Mouse (Mus musculus): ENCODE results near the gene Slc6a20a. TPM values are rescaled to one million over a fixed set of nuclear protein-coding genes. Genes with fewer than 3 reads are reported as not detected.
"Not testable (repeated sequence)": the region's sequence is repeated elsewhere in the genome, so short reads cannot be mapped to it uniquely, and the experiment has no call there.

Gene Slc6a20a
- polyA plus RNA-seq, 1 experiment from 2014 or later = 0.13 TPM

GRCm38 (mm10) chr9:123695634-123696302 is 17.1 kb upstream of the Slc6a20a start:
- WGBS = 82% methylated on average over 3 of the region's 3 CpGs
- no peak for ATAC-seq (replicated peaks; ENCODE audit: insufficient number of reproducible peaks, low FRiP score, low TSS enrichment, low read depth)

GRCm38 (mm10) chr9:123688227-123688626 is 9.5 kb upstream of the Slc6a20a start:
- H3K9me3 ChIP-seq (replicated peaks; ENCODE audit: control insufficient read depth, low read length) = no peaks in the 10 kb centered on the region
- no peak overlapping the region for H3K4me3 ChIP-seq (ENCODE audit: low read depth, low read length)
- H3K27ac ChIP-seq (replicated peaks; ENCODE audit: low read depth, low read length) = no peak overlapping the region
- 57% methylated on average over 1 of the region's 1 CpGs for WGBS
- no peak for ATAC-seq (replicated peaks; ENCODE audit: insufficient number of reproducible peaks, low FRiP score, low TSS enrichment, low read depth)
- H3K4me1 ChIP-seq (ENCODE audit: control insufficient read depth, insufficient read depth, low read length) = no peaks in the 10 kb centered on the region
- DNase-seq (ENCODE audit: low spot score) = no peak
- H3K4me2 ChIP-seq (ENCODE audit: low read depth, low read length) = no peak overlapping the region
- no peak overlapping the region for H3K9ac ChIP-seq (replicated peaks; ENCODE audit: low read length)
- no peaks in the 10 kb centered on the region for H3K27me3 ChIP-seq (ENCODE audit: control insufficient read depth, insufficient read depth, low read length)
- H3K36me3 ChIP-seq (replicated peaks; ENCODE audit: control insufficient read depth, insufficient read depth, low read depth, low read length) = no peaks in the 10 kb centered on the region

More at GRCm38 (mm10) chr9:123695634-123696302, 17.1 kb upstream of the Slc6a20a start:
- H3K4me2 ChIP-seq (ENCODE audit: low read depth, low read length) = no peak overlapping the region
- H3K27ac ChIP-seq (replicated peaks; ENCODE audit: low read depth, low read length) = no peak overlapping the region
- H3K9me3 ChIP-seq (replicated peaks; ENCODE audit: control insufficient read depth, low read length) = no peaks in the 10 kb centered on the region
- no peak overlapping the region for H3K4me3 ChIP-seq (ENCODE audit: low read depth, low read length)
- no peaks in the 10 kb centered on the region for H3K36me3 ChIP-seq (replicated peaks; ENCODE audit: control insufficient read depth, insufficient read depth, low read depth, low read length)
- no peak for DNase-seq (ENCODE audit: low spot score)
- H3K9ac ChIP-seq (replicated peaks; ENCODE audit: low read length) = no peak overlapping the region
- no peaks in the 10 kb centered on the region for H3K27me3 ChIP-seq (ENCODE audit: control insufficient read depth, insufficient read depth, low read length)
- H3K4me1 ChIP-seq (ENCODE audit: control insufficient read depth, insufficient read depth, low read length) = no peaks in the 10 kb centered on the region

DNA sequence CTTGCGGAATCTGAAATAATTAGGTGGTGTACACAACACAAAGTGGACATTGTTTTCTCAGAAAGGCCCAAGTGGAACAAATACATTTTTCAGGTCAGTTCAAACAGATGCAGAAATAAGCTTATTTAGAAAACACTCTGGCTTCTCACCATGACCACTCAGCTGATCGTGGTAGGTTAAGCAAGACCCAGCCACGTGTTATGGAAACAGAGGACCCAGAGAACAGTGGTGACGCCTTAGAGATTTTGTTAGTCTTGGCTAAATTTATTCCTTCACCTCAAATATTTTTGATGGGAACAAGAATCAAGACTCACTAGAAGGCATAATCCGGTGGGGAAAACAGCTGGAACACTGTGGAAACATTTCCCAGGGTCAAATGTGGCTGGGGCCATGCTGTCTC is 7.5 kb upstream of the Slc6a20a start:
- DNase-seq (ENCODE audit: low spot score) = no peak
- WGBS = 73% methylated on average over 5 of the region's 5 CpGs

GRCm38 (mm10) chr9:123683704-123684103 is 5.0 kb upstream of the Slc6a20a start:
- H3K36me3 ChIP-seq (replicated peaks; ENCODE audit: control insufficient read depth, insufficient read depth, low read depth, low read length) = no peaks in the 10 kb centered on the region
- DNase-seq (ENCODE audit: low spot score) = no peak
- 68% methylated on average over 3 of the region's 3 CpGs for WGBS
- no peak overlapping the region for H3K9ac ChIP-seq (replicated peaks; ENCODE audit: low read length)
- H3K27me3 ChIP-seq (ENCODE audit: control insufficient read depth, insufficient read depth, low read length) = peaks cover 7% of the 10 kb centered on the region
- H3K4me2 ChIP-seq (ENCODE audit: low read depth, low read length) = no peak overlapping the region
- no peak for ATAC-seq (replicated peaks; ENCODE audit: insufficient number of reproducible peaks, low FRiP score, low TSS enrichment, low read depth)
- no peaks in the 10 kb centered on the region for H3K9me3 ChIP-seq (replicated peaks; ENCODE audit: control insufficient read depth, low read length)
- H3K4me1 ChIP-seq (ENCODE audit: control insufficient read depth, insufficient read depth, low read length) = 0 out of 2 replicates have a peak, but pooled peaks cover 2% of the 10 kb centered on the region
- H3K27ac ChIP-seq (replicated peaks; ENCODE audit: low read depth, low read length) = no peak overlapping the region
- H3K4me3 ChIP-seq (ENCODE audit: low read depth, low read length) = no peak overlapping the region

More for the DNA sequence above, 7.5 kb upstream of the Slc6a20a start:
- H3K4me2 ChIP-seq (ENCODE audit: low read depth, low read length) = no peak overlapping the region
- H3K27me3 ChIP-seq (ENCODE audit: control insufficient read depth, insufficient read depth, low read length) = no peaks in the 10 kb centered on the region
- no peak for ATAC-seq (replicated peaks; ENCODE audit: insufficient number of reproducible peaks, low FRiP score, low TSS enrichment, low read depth)
- no peak overlapping the region for H3K27ac ChIP-seq (replicated peaks; ENCODE audit: low read depth, low read length)
- H3K9ac ChIP-seq (replicated peaks; ENCODE audit: low read length) = no peak overlapping the region
- no peaks in the 10 kb centered on the region for H3K36me3 ChIP-seq (replicated peaks; ENCODE audit: control insufficient read depth, insufficient read depth, low read depth, low read length)
- H3K4me1 ChIP-seq (ENCODE audit: control insufficient read depth, insufficient read depth, low read length) = no peaks in the 10 kb centered on the region
- H3K9me3 ChIP-seq (replicated peaks; ENCODE audit: control insufficient read depth, low read length) = no peaks in the 10 kb centered on the region
- H3K4me3 ChIP-seq (ENCODE audit: low read depth, low read length) = no peak overlapping the region

DNA sequence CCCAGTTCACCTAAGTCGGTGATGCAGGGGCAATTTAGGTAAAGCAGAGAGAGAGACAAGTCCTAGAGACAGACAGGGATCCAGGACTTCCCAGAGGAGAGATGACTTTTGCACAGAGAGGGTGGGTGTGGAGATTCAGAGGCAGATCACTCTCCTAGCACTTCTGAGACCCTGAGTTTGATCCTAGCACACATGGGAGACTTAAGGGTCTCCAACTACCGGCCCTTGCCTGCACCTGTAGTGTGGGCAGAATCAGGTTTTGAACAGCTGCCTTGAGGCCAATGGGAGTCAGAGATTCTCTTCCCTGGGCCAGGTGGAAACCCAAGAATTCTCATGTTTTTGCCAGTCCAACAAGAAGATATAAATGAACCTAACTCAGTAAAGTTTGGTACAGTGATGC is 513 bp upstream of the Slc6a20a start:
- Histone ChIP-seq H3K9me3 (replicated peaks; ENCODE audit: control insufficient read depth, low read length) (no peaks in the 10 kb centered on the region), H3K4me2 (ENCODE audit: low read depth, low read length) (no peak overlapping the region; the same call in 1 of the 2 replicates), H3K4me3 (ENCODE audit: low read depth, low read length) (peak overlapping the region; percentile 37; the same call in 1 of the 2 replicates), H3K27me3 (ENCODE audit: control insufficient read depth, insufficient read depth, low read length) (peaks cover 22% of the 10 kb centered on the region), H3K4me1 (ENCODE audit: control insufficient read depth, insufficient read depth, low read length) (0 out of 2 replicates have a peak, but pooled peaks cover 3% of the 10 kb centered on the region), H3K9ac (replicated peaks; ENCODE audit: low read length) (no peak overlapping the region), H3K36me3 (replicated peaks; ENCODE audit: control insufficient read depth, insufficient read depth, low read depth, low read length) (no peaks in the 10 kb centered on the region), H3K27ac (replicated peaks; ENCODE audit: low read depth, low read length) (no peak overlapping the region)
- DNase-seq (ENCODE audit: low spot score) = peak; percentile 6
- 35% methylated on average over 2 of the region's 2 CpGs for WGBS
- no peak for ATAC-seq (replicated peaks; ENCODE audit: insufficient number of reproducible peaks, low FRiP score, low TSS enrichment, low read depth)

- no peaks in the 10 kb centered on the region for H3K4me1 ChIP-seq (ENCODE audit: control insufficient read depth, insufficient read depth, low read length)
- DNase-seq (ENCODE audit: low spot score) (peak; percentile 67), ATAC-seq (replicated peaks; ENCODE audit: insufficient number of reproducible peaks, low FRiP score, low TSS enrichment, low read depth) (no peak)
- no peaks in the 10 kb centered on the region for H3K27me3 ChIP-seq (ENCODE audit: control insufficient read depth, insufficient read depth, low read length)
- H3K4me3 ChIP-seq (ENCODE audit: low read depth, low read length) = no peak overlapping the region
- H3K4me2 ChIP-seq (ENCODE audit: low read depth, low read length) = no peak overlapping the region
- H3K9me3 ChIP-seq (replicated peaks; ENCODE audit: control insufficient read depth, low read length) = no peaks in the 10 kb centered on the region
- H3K36me3 ChIP-seq (replicated peaks; ENCODE audit: control insufficient read depth, insufficient read depth, low read depth, low read length) = no peaks in the 10 kb centered on the region
- WGBS = 52% methylated on average over 5 of the region's 5 CpGs
- no peak overlapping the region for H3K27ac ChIP-seq (replicated peaks; ENCODE audit: low read depth, low read length)
- H3K9ac ChIP-seq (replicated peaks; ENCODE audit: low read length) = no peak overlapping the region
These were observed 13.0 kb downstream of the Slc6a20a start for GRCm38 (mm10) chr9:123665645-123666044.

DNA sequence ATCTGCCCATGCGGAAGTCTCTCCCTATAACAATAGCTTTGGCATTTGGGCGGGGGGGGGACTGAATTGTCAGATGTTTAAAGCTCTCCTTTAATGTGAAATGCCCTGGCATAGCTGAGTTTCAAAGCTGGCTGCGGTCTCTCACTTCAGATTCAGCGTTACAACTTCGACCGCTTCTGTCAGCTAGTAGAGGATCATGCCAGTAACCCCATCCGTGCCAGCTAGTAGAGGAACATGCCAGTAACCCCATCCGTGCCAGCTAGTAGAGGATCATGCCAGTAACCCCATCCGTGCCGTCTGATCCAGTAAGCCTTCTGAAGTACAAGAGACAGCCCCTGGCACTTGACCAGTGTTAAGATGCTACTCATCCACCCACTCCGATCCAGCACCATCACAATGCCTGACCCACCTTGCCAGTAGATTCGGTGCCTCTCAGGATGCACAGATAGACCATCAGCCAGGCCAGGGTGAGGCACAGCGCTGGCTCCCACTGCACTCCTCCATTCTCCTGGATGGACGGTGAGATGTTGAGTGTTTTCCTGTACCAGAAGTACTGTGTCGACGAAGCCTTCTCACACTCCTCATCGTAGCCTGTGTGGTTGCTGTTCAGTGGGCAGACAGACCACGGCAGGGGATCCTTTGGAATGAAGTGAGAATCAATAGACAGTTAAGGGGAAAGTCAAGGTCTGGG is 18.6 kb downstream of the Slc6a20a start:
- H3K36me3 ChIP-seq (replicated peaks; ENCODE audit: control insufficient read depth, insufficient read depth, low read depth, low read length); ATAC-seq (replicated peaks; ENCODE audit: insufficient number of reproducible peaks, low FRiP score, low TSS enrichment, low read depth); H3K4me2 ChIP-seq (ENCODE audit: low read depth, low read length); H3K4me3 ChIP-seq (ENCODE audit: low read depth, low read length); H3K4me1 ChIP-seq (ENCODE audit: control insufficient read depth, insufficient read depth, low read length); H3K9me3 ChIP-seq (replicated peaks; ENCODE audit: control insufficient read depth, low read length); H3K27ac ChIP-seq (replicated peaks; ENCODE audit: low read depth, low read length); H3K9ac ChIP-seq (replicated peaks; ENCODE audit: low read length); H3K27me3 ChIP-seq (ENCODE audit: control insufficient read depth, insufficient read depth, low read length); DNase-seq (ENCODE audit: low spot score): not testable (repeated sequence)
- 83% methylated on average over 16 of the region's 18 CpGs for WGBS

DNA sequence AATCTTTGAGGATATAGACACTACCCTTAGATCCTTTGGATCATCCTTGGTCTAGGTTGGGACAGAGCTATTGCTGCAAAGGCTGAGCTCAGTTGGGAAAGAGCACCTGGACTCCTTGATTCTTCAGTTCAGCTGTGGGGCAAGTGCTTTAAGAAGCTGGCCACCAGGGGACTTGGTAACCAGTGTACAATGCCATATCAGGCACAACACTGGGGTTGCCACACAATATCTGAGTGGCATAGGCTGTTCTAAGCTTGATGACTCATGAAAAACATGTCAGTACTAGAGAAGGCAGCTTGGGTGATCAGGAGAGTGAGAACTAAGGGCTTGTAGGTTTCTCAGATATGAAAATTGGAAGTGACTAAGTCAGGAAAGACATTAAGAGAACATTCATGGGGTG is 19.7 kb downstream of the Slc6a20a start:
- Histone ChIP-seq H3K4me1 (ENCODE audit: control insufficient read depth, insufficient read depth, low read length) (no peaks in the 10 kb centered on the region), H3K9ac (replicated peaks; ENCODE audit: low read length) (no peak overlapping the region), H3K27me3 (ENCODE audit: control insufficient read depth, insufficient read depth, low read length) (no peaks in the 10 kb centered on the region), H3K36me3 (replicated peaks; ENCODE audit: control insufficient read depth, insufficient read depth, low read depth, low read length) (no peaks in the 10 kb centered on the region), H3K27ac (replicated peaks; ENCODE audit: low read depth, low read length) (no peak overlapping the region), H3K4me3 (ENCODE audit: low read depth, low read length) (no peak overlapping the region), H3K9me3 (replicated peaks; ENCODE audit: control insufficient read depth, low read length) (no peaks in the 10 kb centered on the region), H3K4me2 (ENCODE audit: low read depth, low read length) (no peak overlapping the region)
- no peak for ATAC-seq (replicated peaks; ENCODE audit: insufficient number of reproducible peaks, low FRiP score, low TSS enrichment, low read depth)
- no peak for DNase-seq (ENCODE audit: low spot score)

All from embryonic facial prominence, embryonic 11.5 days (tissue).